Mouse (Mus musculus) MEL (cell line): ENCODE data around the gene Agbl5. TPM values are rescaled to one million over a fixed set of nuclear protein-coding genes. Genes with fewer than 3 reads are reported as not detected.

Source experiments
- DNase-seq: peaks from one replicate; pipeline ENCODE4 v3.0.0; 2011; ENCODE audit warnings: low read depth, low spot score
- H3K27ac ChIP-seq: 2 replicates; pipeline ENCODE4 v1.5.1; 2012; ENCODE audit warnings: low read depth, mild to moderate bottlenecking, control low read depth, low read length, moderate library complexity; ENCODE audit not compliant: control insufficient read depth
- H3K27me3 ChIP-seq, 2 experiments: fragments of 150-350 bp in 1 of 2; sonication (generic) in 1 of 2; 2 replicates each; pipeline ENCODE4 v1.6.1; 2012; ENCODE audit warnings: low read length in 2 of 2, mild to moderate bottlenecking in 2 of 2, improper control_type of control experiment in 1 of 2, moderate library complexity in 1 of 2; ENCODE audit not compliant: insufficient read depth in 2 of 2, control insufficient read depth in 1 of 2
- H3K36me3 ChIP-seq, 2 experiments: 2 replicates each; pipeline ENCODE4 v1.6.1; 2012 to 2014; ENCODE audit warnings: low read length in 2 of 2, improper control_type of control experiment in 1 of 2, inconsistent platforms in 1 of 2, mild to moderate bottlenecking in 1 of 2; ENCODE audit not compliant: insufficient read depth in 2 of 2, control insufficient read depth in 1 of 2
- H3K4me1 ChIP-seq, 2 experiments: fragments of 150-350 bp in 1 of 2; sonication (generic) in 1 of 2; 2 replicates each; pipeline ENCODE4 v1.6.1; 2012; ENCODE audit warnings: low read length in 2 of 2, improper control_type of control experiment in 1 of 2, mild to moderate bottlenecking in 1 of 2; ENCODE audit not compliant: insufficient read depth in 2 of 2, control insufficient read depth in 1 of 2
- H3K4me3 ChIP-seq, 2 experiments: fragments of 150-350 bp in 1 of 2; sonication (generic) in 1 of 2; 2 replicates each; pipeline ENCODE4 v1.5.1; 2012; ENCODE audit warnings: low read depth in 2 of 2, low read length in 2 of 2, mild to moderate bottlenecking in 2 of 2, moderate library complexity in 2 of 2, control low read depth in 1 of 2, improper control_type of control experiment in 1 of 2; ENCODE audit not compliant: control insufficient read depth in 1 of 2, insufficient read depth in 1 of 2
- H3K79me2 ChIP-seq: 2 replicates; pipeline ENCODE4 v1.6.1; 2012; ENCODE audit warnings: mild to moderate bottlenecking, low read length, moderate library complexity; ENCODE audit not compliant: control insufficient read depth, poor library complexity, insufficient read depth
- H3K9ac ChIP-seq: 2 replicates; pipeline ENCODE4 v1.6.1; 2012; ENCODE audit warnings: low read depth, mild to moderate bottlenecking, control low read depth, low read length, moderate library complexity; ENCODE audit not compliant: control insufficient read depth, poor library complexity, severe bottlenecking
- H3K9me3 ChIP-seq: fragments of 150-350 bp; sonication (generic); replicated peaks from 2 replicates; pipeline ENCODE4 v1.6.1; 2012; ENCODE audit warnings: mild to moderate bottlenecking, low read length, improper control_type of control experiment, moderate library complexity; ENCODE audit not compliant: insufficient read depth
- CHD1 ChIP-seq: IDR thresholded peaks from 2 replicates; pipeline ENCODE4 v1.6.1; 2012; ENCODE audit warnings: low read depth, mild to moderate bottlenecking, inconsistent platforms, low read length, improper control_type of control experiment
- ELF1 ChIP-seq: IDR thresholded peaks from 2 replicates; pipeline ENCODE4 v1.6.1; 2014; ENCODE audit warnings: low read depth, mild to moderate bottlenecking, inconsistent platforms, low read length, improper control_type of control experiment, moderate library complexity
- GATA1 ChIP-seq: IDR thresholded peaks from 2 replicates; pipeline ENCODE4 v1.6.1; 2011; ENCODE audit warnings: low read depth, low read length, improper control_type of control experiment
- KAT2A ChIP-seq: conservative IDR thresholded peaks from 2 replicates; pipeline ENCODE4 v1.6.1; 2012; ENCODE audit warnings: low read depth, low read length, improper control_type of control experiment, inconsistent platforms
- MAX ChIP-seq: IDR thresholded peaks from 2 replicates; pipeline ENCODE4 v1.6.1; 2011; ENCODE audit warnings: low read length, improper control_type of control experiment
- MAZ ChIP-seq: IDR thresholded peaks from 2 replicates; pipeline ENCODE4 v1.6.1; 2012; ENCODE audit warnings: low read depth, mild to moderate bottlenecking, inconsistent platforms, low read length, improper control_type of control experiment
- MXI1 ChIP-seq: IDR thresholded peaks from 2 replicates; pipeline ENCODE4 v1.6.1; 2011; ENCODE audit warnings: mild to moderate bottlenecking, low read depth, low read length, improper control_type of control experiment
- MYB ChIP-seq: IDR thresholded peaks from 2 replicates; pipeline ENCODE4 v1.6.1; 2011; ENCODE audit warnings: mild to moderate bottlenecking, low read depth, low read length, improper control_type of control experiment
- MYC ChIP-seq: IDR thresholded peaks from 2 replicates; pipeline ENCODE4 v1.6.1; 2011; ENCODE audit warnings: low read depth, mild to moderate bottlenecking, low read length, improper control_type of control experiment, moderate library complexity
- POLR2A ChIP-seq, 2 experiments: IDR thresholded peaks; 2 replicates each; pipeline ENCODE4 v1.6.1; 2011 to 2012; ENCODE audit warnings: low read length in 2 of 2, mild to moderate bottlenecking in 2 of 2, control low read depth in 1 of 2, improper control_type of control experiment in 1 of 2, low read depth in 1 of 2, moderate library complexity in 1 of 2; ENCODE audit not compliant: control insufficient read depth in 1 of 2, insufficient read depth in 1 of 2, poor library complexity in 1 of 2
- TBP ChIP-seq: IDR thresholded peaks from 2 replicates; pipeline ENCODE4 v1.8.0; 2011; ENCODE audit warnings: low read depth, low read length, improper control_type of control experiment
- UBTF ChIP-seq: IDR thresholded peaks from 2 replicates; pipeline ENCODE4 v1.6.1; 2012; ENCODE audit warnings: low read depth, mild to moderate bottlenecking, inconsistent platforms, low read length, improper control_type of control experiment, moderate library complexity, borderline replicate concordance; ENCODE audit not compliant: insufficient read depth
- ZKSCAN1 ChIP-seq: IDR thresholded peaks from 2 replicates; pipeline ENCODE4 v1.6.1; 2012; ENCODE audit warnings: low read depth, mild to moderate bottlenecking, inconsistent platforms, low read length, improper control_type of control experiment, moderate library complexity
- polyA plus RNA-seq, 2 experiments: library from polyadenylated mRNA; stranded (reverse) in 1 of 2; unstranded in 1 of 2; fragments of >175 nt in 1 of 2; fragments of >200 nt in 1 of 2; gene quantifications; 2 replicates each; pipeline versions ENCODE4 v1.2.1 to v1.2.4; 2012; ENCODE audit warnings: low replicate concordance in 2 of 2, low read depth in 1 of 2; ENCODE audit not compliant: insufficient read length in 2 of 2, insufficient read depth in 1 of 2, missing spikeins in 1 of 2
- total RNA-seq: library from RNA; depleted of rRNA; stranded (reverse); fragments of 300-350 nt; gene quantifications from 2 replicates; pipeline ENCODE4 v1.2.3, GENCODE M21; 2012

Agbl5 gene
- total and polyA plus RNA-seq, 3 experiments, result 10.6 to 45.0 TPM; not detected in 1

GRCm38 (mm10) chr5:30921256-30922033 lies 33.0 kb downstream of the Agbl5 start, which contains the start of gene Khk (continued):
- TF ChIP-seq ZKSCAN1, result peak; percentile 92
- TF ChIP-seq UBTF, result 0 out of 2 replicates have a peak, but pooled peaks have one; percentile 80
- peak; percentile 89 for TF ChIP-seq MYC
- TF ChIP-seq MYB, result no peak

- peak; percentile 59 for DNase-seq
- Histone ChIP-seq H3K9ac (peak overlapping the region; percentile 69), H3K79me2 (peaks cover 14% of the 10 kb centered on the region), H3K4me3 (peak overlapping the region; percentile 74 to 89), H3K36me3 (peaks cover 0 to 2% of the 10 kb centered on the region in 2 experiments; a peak in 1 of 4 replicates), H3K4me1 (peaks cover 5 to 11% of the 10 kb centered on the region in 2 experiments; a peak in 3 of 4 replicates), H3K27ac (0 out of 2 replicates have a peak overlapping the region, but pooled peaks have one; percentile 1), H3K9me3 (no peaks in the 10 kb centered on the region), H3K27me3 (no peaks in the 10 kb centered on the region)
- TF ChIP-seq MXI1, result peak; percentile 58; the same call in 1 of the 2 replicates
- 0 out of 2 replicates have a peak, but pooled peaks have one; percentile 33 for TF ChIP-seq MYC
- peak; percentile 76 for TF ChIP-seq GATA1
- TF ChIP-seq POLR2A (IDR thresholded peaks at IDR 0.05; ENCODE audit: control insufficient read depth in 1 of 2, insufficient read depth in 1 of 2, low read depth in 1 of 2, low read length in 2 of 2, poor library complexity in 1 of 2), result peak in 1 of 2 experiments; percentile 25; a peak in 1 of 4 replicates
- no peak for TF ChIP-seq KAT2A
- TF ChIP-seq MAX, result no peak
- TF ChIP-seq TBP, result no peak; the same call in 1 of the 2 replicates
- 0 out of 2 replicates have a peak, but pooled peaks have one; percentile 4 for TF ChIP-seq ELF1
Observed at GRCm38 (mm10) chr5:30922581-30923041, 34.1 kb downstream of the Agbl5 start.

GRCm38 (mm10) chr5:30923119-30923518 lies 34.6 kb downstream of the Agbl5 start:
- TF ChIP-seq CHD1, result no peak
- 0 out of 2 replicates have a peak, but pooled peaks have one; percentile 9 for TF ChIP-seq MAZ
- no peak overlapping the region for H3K27ac ChIP-seq
- peak overlapping the region; percentile 69 for H3K9ac ChIP-seq
- H3K79me2 ChIP-seq, result peaks cover 14% of the 10 kb centered on the region
- DNase-seq, result no peak
- peak overlapping the region; percentile 74 to 89 for H3K4me3 ChIP-seq
- peaks cover 0 to 2% of the 10 kb centered on the region in 2 experiments; a peak in 1 of 4 replicates for H3K36me3 ChIP-seq
- H3K4me1 ChIP-seq, result peaks cover 5 to 11% of the 10 kb centered on the region in 2 experiments; a peak in 3 of 4 replicates
- H3K27me3 ChIP-seq, result no peaks in the 10 kb centered on the region
- H3K9me3 ChIP-seq, result no peaks in the 10 kb centered on the region
